In the genomic region with DNA sequence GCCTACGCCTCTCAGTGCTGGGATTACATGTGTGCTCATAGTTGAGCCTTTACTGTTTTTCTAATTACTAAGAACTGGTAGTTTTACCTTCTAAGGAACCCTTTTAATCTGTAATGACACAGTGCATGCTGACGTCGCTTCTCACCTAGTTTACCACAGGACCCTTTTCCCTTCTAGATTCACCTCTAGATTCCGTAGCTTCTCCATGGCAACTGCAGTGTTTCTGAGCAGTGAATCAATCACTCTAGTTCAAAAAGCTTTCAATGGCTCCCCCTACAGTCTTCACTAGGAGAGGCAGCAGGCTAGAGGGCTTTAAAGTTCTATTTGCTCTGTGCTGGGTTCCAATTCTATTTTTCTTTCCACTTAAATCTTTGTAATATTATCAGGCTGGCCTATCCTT, we compare ENCODE assay signal across 7 mouse cellular contexts.
DNase-seq lines count a peak whose midpoint lies in the region; ATAC-seq lines count a peak whose summit lies in the region.

No protein-coding gene starts in this region.

- no peak overlapping the region for H3K9ac ChIP-seq in embryonic facial prominence, embryonic 11.5 days (replicated peaks; ENCODE audit: low read length)
- H3K9ac ChIP-seq in hindbrain, embryonic 13.5 days = no peak overlapping the region
- no peak overlapping the region for H3K9ac ChIP-seq in lung, embryonic 16.5 days (ENCODE audit: low read length)
- no peak overlapping the region for H3K9ac ChIP-seq in stomach, embryonic 16.5 days (ENCODE audit: low read length)

- H3K4me2 ChIP-seq in embryonic facial prominence, embryonic 11.5 days (ENCODE audit: low read depth, low read length) = no peak overlapping the region
- peak overlapping the region; percentile 4; the same call in 1 of the 2 replicates for H3K4me2 ChIP-seq in hindbrain, embryonic 13.5 days
- peak overlapping the region; percentile 9; the same call in 1 of the 2 replicates for H3K4me2 ChIP-seq in lung, embryonic 16.5 days (ENCODE audit: low read depth, low read length)
- 0 out of 2 replicates have a peak overlapping the region, but pooled peaks have one; percentile 5 for H3K4me2 ChIP-seq in stomach, embryonic 16.5 days (ENCODE audit: low read depth, low read length)

- no peaks in the 10 kb centered on the region for H3K4me1 ChIP-seq in embryonic facial prominence, embryonic 11.5 days (ENCODE audit: control insufficient read depth, insufficient read depth, low read length)
- peaks cover 45% of the 10 kb centered on the region for H3K4me1 ChIP-seq in hindbrain, embryonic 13.5 days (replicated peaks)
- peaks cover 17% of the 10 kb centered on the region for H3K4me1 ChIP-seq in lung, embryonic 16.5 days (replicated peaks; ENCODE audit: control insufficient read depth, insufficient read depth, low read length)
- H3K4me1 ChIP-seq in stomach, embryonic 16.5 days (ENCODE audit: control insufficient read depth, insufficient read depth, low read length) = peaks cover 10% of the 10 kb centered on the region; the same call in 1 of the 2 replicates

- H3K4me3 ChIP-seq in embryonic facial prominence, embryonic 11.5 days (ENCODE audit: low read depth, low read length) = no peak overlapping the region
- H3K4me3 ChIP-seq in hindbrain, embryonic 13.5 days = no peak overlapping the region
- no peak overlapping the region for H3K4me3 ChIP-seq in lung, embryonic 16.5 days (ENCODE audit: low read length)
- H3K4me3 ChIP-seq in stomach, embryonic 16.5 days (replicated peaks; ENCODE audit: low read length) = no peak overlapping the region

- no peak for ATAC-seq in embryonic facial prominence, embryonic 11.5 days (replicated peaks; ENCODE audit: insufficient number of reproducible peaks, low FRiP score, low TSS enrichment, low read depth)
- no peak for ATAC-seq in hindbrain, embryonic 13.5 days (ENCODE audit: low FRiP score)
- no peak for ATAC-seq in lung, embryonic 16.5 days (ENCODE audit: low read depth)
- no peak for ATAC-seq in stomach, embryonic 16.5 days (ENCODE audit: insufficient read depth, low FRiP score)

- peak; percentile 24 to 45 for DNase-seq in spleen, postnatal 36 days (ENCODE audit: low spot score in 2 of 2)
- no peak for DNase-seq in spleen, postnatal 14 days (ENCODE audit: low spot score in 2 of 2)
- DNase-seq in adrenal gland, postnatal 14 days = peak; percentile 49
- DNase-seq in embryonic facial prominence, embryonic 11.5 days (ENCODE audit: low spot score) = peak; percentile 83

- H3K27ac ChIP-seq in embryonic facial prominence, embryonic 11.5 days (replicated peaks; ENCODE audit: low read depth, low read length) = no peak overlapping the region
- H3K27ac ChIP-seq in hindbrain, embryonic 13.5 days = no peak overlapping the region
- no peak overlapping the region; the same call in 1 of the 2 replicates for H3K27ac ChIP-seq in lung, embryonic 16.5 days (ENCODE audit: low read length)
- no peak overlapping the region for H3K27ac ChIP-seq in stomach, embryonic 16.5 days (ENCODE audit: low read length)

- H3K9me3 ChIP-seq in embryonic facial prominence, embryonic 11.5 days (replicated peaks; ENCODE audit: control insufficient read depth, low read length) = no peaks in the 10 kb centered on the region
- H3K9me3 ChIP-seq in hindbrain, embryonic 13.5 days = no peaks in the 10 kb centered on the region
- H3K9me3 ChIP-seq in lung, embryonic 16.5 days (ENCODE audit: control insufficient read depth, low read length) = no peaks in the 10 kb centered on the region
- no peaks in the 10 kb centered on the region for H3K9me3 ChIP-seq in stomach, embryonic 16.5 days (replicated peaks; ENCODE audit: control insufficient read depth, low read length)

- WGBS in embryonic facial prominence, embryonic 11.5 days = 30% methylated on average over 4 of the region's 4 CpGs
- WGBS in hindbrain, embryonic 13.5 days = 26% methylated on average over 4 of the region's 4 CpGs
- 25% methylated on average over 4 of the region's 4 CpGs for WGBS in lung, embryonic 16.5 days
- WGBS in stomach, embryonic 16.5 days = 36% methylated on average over 4 of the region's 4 CpGs

- H3K36me3 ChIP-seq in embryonic facial prominence, embryonic 11.5 days (replicated peaks; ENCODE audit: control insufficient read depth, insufficient read depth, low read depth, low read length) = no peaks in the 10 kb centered on the region
- no peaks in the 10 kb centered on the region for H3K36me3 ChIP-seq in hindbrain, embryonic 13.5 days
- no peaks in the 10 kb centered on the region for H3K36me3 ChIP-seq in lung, embryonic 16.5 days (ENCODE audit: control insufficient read depth, insufficient read depth, low read length)
- H3K36me3 ChIP-seq in stomach, embryonic 16.5 days (ENCODE audit: control insufficient read depth, insufficient read depth, low read length) = no peaks in the 10 kb centered on the region

- H3K27me3 ChIP-seq in embryonic facial prominence, embryonic 11.5 days (ENCODE audit: control insufficient read depth, insufficient read depth, low read length) = no peaks in the 10 kb centered on the region
- no peaks in the 10 kb centered on the region for H3K27me3 ChIP-seq in hindbrain, embryonic 13.5 days
- no peaks in the 10 kb centered on the region for H3K27me3 ChIP-seq in lung, embryonic 16.5 days (ENCODE audit: control insufficient read depth, insufficient read depth, low read depth, low read length)
- no peaks in the 10 kb centered on the region for H3K27me3 ChIP-seq in stomach, embryonic 16.5 days (ENCODE audit: control insufficient read depth, insufficient read depth, low read length)

Comparison
In these comparisons a context has a peak if more than half of its experiments do, and no peak if none do; other contexts are left out.
1. DNase-seq: peak in spleen, postnatal 36 days (2 of 2), adrenal gland, postnatal 14 days (single experiment) and embryonic facial prominence, embryonic 11.5 days (single experiment); none in spleen, postnatal 14 days (0 of 2).